Mouse (Mus musculus) adrenal gland, postnatal 14 days (tissue): ENCODE data around the gene C1qtnf4. TPM values are rescaled to one million over a fixed set of nuclear protein-coding genes. Genes with fewer than 3 reads are reported as not detected.

Experiments used
- DNase-seq: peaks from one replicate; pipeline ENCODE4 v3.0.0; 2021; ENCODE audit warnings: mixed read lengths
- total RNA-seq: library from RNA; stranded (reverse); gene quantifications from 2 replicates; pipeline ENCODE4 v1.2.3, GENCODE M21; 2021

C1qtnf4 gene
- total RNA-seq, 1 experiment from 2014 or later: 2.3 TPM

- no peak for DNase-seq
Observed at GRCm38 (mm10) chr2:90931829-90932228, 46.2 kb downstream of the C1qtnf4 start.

DNA sequence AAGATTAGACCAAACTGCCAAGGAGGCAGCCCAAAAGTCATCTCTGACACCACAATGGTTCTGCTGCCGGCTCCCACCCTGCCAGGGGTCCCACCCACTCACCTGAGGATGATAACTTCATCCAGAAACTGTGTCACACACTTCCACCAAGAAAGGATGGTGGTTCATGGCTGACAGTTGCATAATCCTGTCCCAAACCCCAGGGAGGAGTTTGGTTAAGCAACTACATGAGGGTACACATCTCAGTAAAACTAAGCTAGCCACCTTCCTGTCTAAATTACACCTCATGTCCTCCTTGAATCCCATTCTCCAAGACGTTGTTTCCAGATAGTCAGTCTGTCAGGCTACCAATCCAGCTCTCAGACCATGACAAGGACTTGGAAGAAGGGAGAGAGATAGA lies 46.6 kb downstream of the C1qtnf4 start:
- DNase-seq: no peak

GRCm38 (mm10) chr2:90938362-90938761 lies 52.7 kb downstream of the C1qtnf4 start:
- no peak for DNase-seq

DNA sequence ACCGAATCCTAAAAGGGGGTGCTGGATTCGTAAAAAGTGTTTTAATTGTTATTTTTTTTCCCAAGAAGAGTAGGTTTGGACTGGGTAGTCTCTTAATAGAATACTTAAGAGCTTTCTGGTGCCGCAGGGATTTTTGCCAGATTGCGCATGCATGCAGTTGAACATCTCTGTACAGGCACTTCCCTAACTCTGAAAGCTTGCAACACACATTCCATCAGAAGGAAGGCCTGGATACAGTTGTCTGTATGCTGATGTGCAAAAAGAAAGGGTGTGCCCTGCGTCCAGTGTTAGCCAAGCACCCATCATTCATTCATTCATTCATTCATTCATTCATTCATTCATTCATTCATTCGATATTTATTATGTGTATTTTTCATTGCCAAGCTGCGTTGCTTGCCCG lies 54.1 kb downstream of the C1qtnf4 start:
- peak; percentile 19 for DNase-seq

Other genes starting within 250 kb of the C1qtnf4 start
- 26.1 and 28.5 TPM in 2 replicates for gene Nup160, start 208.6 kb upstream of the C1qtnf4 start, total RNA-seq
- gene Fnbp4, start 140.5 kb upstream of the C1qtnf4 start, total RNA-seq: 54.3 and 60.8 TPM in 2 replicates
- gene Agbl2, start 103.1 kb upstream of the C1qtnf4 start, total RNA-seq: 0.98 and 1.5 TPM in 2 replicates
- 416 and 423 TPM in 2 replicates for gene Mtch2, start 38.7 kb upstream of the C1qtnf4 start, total RNA-seq
- gene Kbtbd4, start 18.9 kb downstream of the C1qtnf4 start, total RNA-seq: 26.5 and 29.4 TPM in 2 replicates
- 551 and 591 TPM in 2 replicates for gene Ndufs3, start 19.0 kb downstream of the C1qtnf4 start, total RNA-seq
- 89.9 and 97.9 TPM in 2 replicates for gene Celf1, start 54.5 kb downstream of the C1qtnf4 start, total RNA-seq
- gene Rapsn, start 149.8 kb downstream of the C1qtnf4 start, total RNA-seq: 1.4 and 2.4 TPM in 2 replicates
- gene Psmc3, start 168.1 kb downstream of the C1qtnf4 start, total RNA-seq: 179 and 190 TPM in 2 replicates
- gene Slc39a13, start 184.6 kb downstream of the C1qtnf4 start, total RNA-seq: 24.1 and 27.3 TPM in 2 replicates
- 2.9 and 5.4 TPM in 2 replicates for gene Spi1, start 196.5 kb downstream of the C1qtnf4 start, total RNA-seq
- 0.15 TPM in 1 of 2 replicates, not detected in the other for gene Mybpc3, start 232.3 kb downstream of the C1qtnf4 start, total RNA-seq